Mouse (Mus musculus): Measurements from ENCODE around the gene Acaa1b. TPM values are rescaled to one million over a fixed set of nuclear protein-coding genes. Genes with fewer than 3 reads are reported as not detected.

Gene Acaa1b
- 1 to 10 TPM in 1 of 2 experiments, under 1 TPM in 1; 0.17 to 1.1 TPM for polyA plus RNA-seq (2017; shearing (Covaris generic))

DNA sequence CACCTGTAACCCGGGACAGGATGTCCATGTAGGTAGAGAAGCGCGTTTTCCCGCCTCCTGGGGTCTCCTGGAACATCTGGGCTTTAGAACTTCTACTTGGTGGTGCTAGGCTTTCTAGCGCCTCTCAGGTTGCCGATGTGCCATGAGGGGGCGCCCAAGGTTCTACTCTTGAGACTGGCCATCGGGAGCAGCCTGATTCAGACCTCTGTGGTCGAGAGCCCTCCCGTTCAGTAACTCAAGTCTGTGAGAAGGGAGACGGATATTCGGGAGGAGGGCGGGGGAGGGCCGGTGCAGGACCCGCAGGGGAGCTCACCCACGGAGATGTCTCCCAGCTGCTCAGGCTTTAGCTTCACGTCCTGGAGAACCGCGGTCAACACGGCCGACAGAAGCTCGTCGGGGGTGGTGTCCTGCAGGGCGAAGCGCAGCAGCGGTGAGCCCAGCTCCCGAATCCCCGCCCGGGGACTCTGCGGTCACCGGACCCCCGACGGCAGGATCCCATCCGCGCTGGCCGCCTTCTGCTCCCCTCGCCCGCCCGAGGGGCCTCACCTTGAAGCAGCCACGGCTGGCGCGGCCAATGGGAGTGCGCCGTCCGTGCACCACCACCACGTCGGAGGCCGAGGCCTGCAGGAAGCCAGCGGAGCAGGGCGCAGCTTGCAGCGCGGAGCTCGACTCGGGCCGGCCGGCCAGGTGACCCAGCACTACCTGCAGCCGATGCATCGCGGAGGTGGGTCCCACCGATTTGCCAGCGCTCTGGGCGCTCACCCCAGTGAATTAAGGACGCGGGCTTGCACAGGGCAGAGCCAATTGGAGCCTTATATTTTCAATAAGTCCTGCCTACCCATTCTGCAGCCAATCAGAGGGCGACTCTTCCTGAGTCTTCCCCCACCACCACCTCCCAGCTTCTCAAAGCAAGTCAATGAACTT, at the start of gene Acaa1b:
Acaa1b (minus strand) TSS at position 816 of the 924 bp plus-strand sequence.

DNA sequence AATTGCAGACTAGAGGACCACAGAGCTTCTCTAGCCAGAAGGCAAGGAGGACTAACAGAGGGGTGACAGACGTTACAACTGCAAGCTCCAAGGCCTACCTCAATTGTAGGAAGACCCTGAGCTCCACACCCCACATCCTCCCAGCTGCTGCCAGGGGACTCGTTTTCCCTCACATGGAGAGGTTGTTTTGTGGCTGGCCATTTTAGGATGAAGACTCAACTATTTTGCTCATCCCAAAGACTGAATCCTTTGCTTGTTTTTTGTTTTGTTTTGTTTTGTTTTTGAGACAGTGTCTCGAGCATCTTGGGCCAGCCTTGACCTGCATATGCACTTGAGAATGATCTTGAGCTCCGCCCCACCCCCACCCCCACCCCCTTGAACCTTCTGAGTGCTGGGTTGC, 2.0 kb upstream of the Acaa1b start, which contains the start of gene Gm47289:
Gm47289 (plus strand) TSS at position 301 of the 400 bp plus-strand sequence.

DNA sequence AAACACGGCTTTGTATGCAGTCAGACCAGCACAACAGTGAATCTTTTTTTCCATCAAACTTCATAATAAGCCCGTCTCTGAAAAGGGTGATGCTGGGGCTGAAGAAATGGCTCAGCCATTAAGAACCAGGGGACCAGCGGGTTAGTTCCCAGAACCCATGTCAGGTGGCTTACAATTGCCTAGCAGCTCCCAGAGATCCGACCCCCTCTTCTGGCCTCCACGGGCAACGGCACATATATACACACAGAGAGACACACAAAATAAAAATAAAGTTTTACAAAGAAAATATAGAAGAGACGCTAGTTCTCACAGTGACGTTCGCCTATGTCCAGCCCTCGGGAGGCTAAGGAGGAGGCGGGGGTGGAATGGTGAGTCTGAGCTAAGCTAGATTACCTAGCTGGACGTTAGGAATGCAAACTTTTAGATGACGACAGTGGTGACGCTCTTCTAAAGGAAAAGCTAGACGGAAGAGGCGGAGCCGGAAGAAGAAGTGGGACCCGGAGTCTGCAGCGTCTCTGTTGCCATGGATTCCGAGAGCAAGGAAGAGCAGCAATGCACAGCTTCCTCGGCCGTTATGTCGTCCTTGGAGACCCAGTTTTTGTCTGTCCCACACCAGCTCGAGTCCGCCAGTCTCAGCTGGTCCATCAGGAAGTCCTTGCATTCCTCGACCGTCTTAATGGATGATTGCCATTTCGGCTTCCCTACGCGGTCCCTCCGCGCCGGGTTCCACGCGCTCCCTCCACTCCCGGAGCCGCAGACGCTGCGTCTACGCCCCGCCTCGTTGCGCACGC, 54.7 kb downstream of the Acaa1b start, which contains the start of gene Dlec1:
Dlec1 (plus strand) TSS at position 487 of the 791 bp plus-strand sequence.

Other genes with a start within 250 kb of the Acaa1b start
- gene Ctdspl, start 230.6 kb downstream of the Acaa1b start, polyA plus RNA-seq (2017; shearing (Covaris generic)) = 1 to 10 TPM; 1.6 to 5.0 TPM
- 10 to 100 TPM in 1 of 2 experiments, 1 to 10 TPM in 1; 7.1 to 28.8 TPM for gene Vill, start 104.3 kb downstream of the Acaa1b start, polyA plus RNA-seq (2017; shearing (Covaris generic))
- gene Plcd1, start 63.6 kb downstream of the Acaa1b start, polyA plus RNA-seq (2017; shearing (Covaris generic)) = 10 to 100 TPM in 1 of 2 experiments, 1 to 10 TPM in 1; 5.6 to 10.4 TPM
- 1 to 10 TPM in 1 of 2 experiments, under 1 TPM in 1; 0.70 to 1.2 TPM for gene Dlec1, start 54.6 kb downstream of the Acaa1b start, polyA plus RNA-seq (2017; shearing (Covaris generic))
- under 1 TPM in 1 of 2 experiments, not detected in 1; 0.15 TPM for gene Gm47289, start 2.1 kb upstream of the Acaa1b start, polyA plus RNA-seq (2017; shearing (Covaris generic))
- 1 to 10 TPM in 1 of 2 experiments, under 1 TPM in 1; 0.52 to 1.2 TPM for gene Slc22a13, start 52.0 kb upstream of the Acaa1b start, polyA plus RNA-seq (2017; shearing (Covaris generic))
- gene Oxsr1, start 165.3 kb upstream of the Acaa1b start, polyA plus RNA-seq (2017; shearing (Covaris generic)) = 10 to 100 TPM; 20.7 to 21.4 TPM
- 100 to 1,000 TPM; 113 to 124 TPM for gene Acaa1a, start 182.6 kb upstream of the Acaa1b start, polyA plus RNA-seq (2017; shearing (Covaris generic))
- 10 to 100 TPM; 79.6 to 99.8 TPM for gene Myd88, start 184.3 kb upstream of the Acaa1b start, polyA plus RNA-seq (2017; shearing (Covaris generic))
- gene Xylb, start 200.3 kb upstream of the Acaa1b start, polyA plus RNA-seq (2017; shearing (Covaris generic)) = 1 to 10 TPM in 1 of 2 experiments, under 1 TPM in 1; 0.49 to 1.3 TPM
- gene Slc22a14, start 208.5 kb upstream of the Acaa1b start, polyA plus RNA-seq (2017; shearing (Covaris generic)) = under 1 TPM in 1 of 2 experiments, not detected in 1; 0.29 TPM
- gene Acvr2b, start 245.0 kb upstream of the Acaa1b start, polyA plus RNA-seq (2017; shearing (Covaris generic)) = under 1 TPM; 0.48 to 0.60 TPM

All from inflammation-experienced regulatory T-cells (primary cell).